Mouse (Mus musculus) lung, postnatal 0 days (tissue): ENCODE results near the gene Nudt17.

Source experiments
- CTCF ChIP-seq: IDR thresholded peaks from 2 replicates; pipeline ENCODE4 v1.5.1; 2016; ENCODE audit warnings: antibody characterized with exemption, mild to moderate bottlenecking
- EP300 ChIP-seq: IDR thresholded peaks from 2 replicates; pipeline ENCODE4 v1.6.1; 2016; ENCODE audit warnings: antibody characterized with exemption, mild to moderate bottlenecking, control low read depth

- TF ChIP-seq EP300 (no peak), CTCF (no peak)
Observed at GRCm38 (mm10) chr3:96708684-96709064, 312 bp upstream of the Nudt17 start.
